Mouse (Mus musculus): ENCODE results near the gene Rapgef4.

Rapgef4 gene

GRCm38 (mm10) chr2:72269651-72270341, 288.8 kb downstream of the Rapgef4 start:
- DNase-seq (ENCODE audit: low read depth, low spot score), result no peak

DNA sequence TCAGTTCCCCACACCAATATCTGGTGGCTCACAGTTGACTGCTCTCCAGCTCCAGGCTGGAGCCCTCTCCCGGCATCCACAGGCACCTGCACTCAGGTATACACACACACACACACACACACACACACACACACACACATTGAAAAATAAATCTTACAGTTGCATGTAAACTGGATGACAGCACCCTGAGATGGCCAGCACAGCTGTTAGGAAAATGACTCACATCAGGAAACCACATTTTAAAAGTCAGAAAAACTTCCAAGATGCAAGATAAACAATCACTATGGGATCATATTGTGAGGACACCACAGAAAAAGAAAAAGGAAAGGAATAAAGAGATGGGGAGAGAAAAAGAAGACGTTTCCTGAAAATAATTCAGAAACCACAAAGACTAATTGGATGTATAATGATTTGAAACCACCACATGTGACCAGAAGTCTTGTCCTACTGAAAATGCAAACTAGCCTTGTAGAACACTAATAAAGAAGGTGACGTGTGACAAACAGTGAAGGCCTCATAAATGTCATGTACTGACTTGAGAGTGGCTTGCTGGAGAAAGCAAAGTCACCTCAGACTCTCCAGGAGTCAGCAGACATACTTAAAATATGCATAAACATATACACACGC, 297.3 kb downstream of the Rapgef4 start:
- DNase-seq (ENCODE audit: low read depth, low spot score), result no peak

DNA sequence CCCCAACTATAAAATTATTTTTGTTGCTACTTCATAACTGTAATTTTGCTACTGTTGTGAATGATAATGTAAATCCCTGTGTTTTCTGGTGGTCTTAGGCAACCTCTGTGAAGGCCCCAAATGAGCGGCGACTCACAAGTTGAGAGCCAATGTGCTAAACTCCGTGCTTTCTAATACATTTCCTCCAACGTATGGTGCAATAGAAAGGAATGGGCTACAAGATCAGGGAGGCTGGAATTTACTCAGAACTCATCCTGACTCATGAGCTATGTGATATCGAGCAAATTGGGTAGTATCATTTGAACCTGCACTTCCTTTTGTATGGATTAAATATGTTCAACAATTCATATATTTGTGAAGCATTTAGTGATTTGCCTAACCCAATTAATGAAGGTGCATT, 299.5 kb downstream of the Rapgef4 start:
- no peak for DNase-seq (ENCODE audit: low read depth, low spot score)

GRCm38 (mm10) chr2:72281971-72282370, 300.9 kb downstream of the Rapgef4 start:
- no peak for DNase-seq (ENCODE audit: low read depth, low spot score)

GRCm38 (mm10) chr2:72282733-72283132, 301.7 kb downstream of the Rapgef4 start:
- DNase-seq (ENCODE audit: low read depth, low spot score), result no peak

DNA sequence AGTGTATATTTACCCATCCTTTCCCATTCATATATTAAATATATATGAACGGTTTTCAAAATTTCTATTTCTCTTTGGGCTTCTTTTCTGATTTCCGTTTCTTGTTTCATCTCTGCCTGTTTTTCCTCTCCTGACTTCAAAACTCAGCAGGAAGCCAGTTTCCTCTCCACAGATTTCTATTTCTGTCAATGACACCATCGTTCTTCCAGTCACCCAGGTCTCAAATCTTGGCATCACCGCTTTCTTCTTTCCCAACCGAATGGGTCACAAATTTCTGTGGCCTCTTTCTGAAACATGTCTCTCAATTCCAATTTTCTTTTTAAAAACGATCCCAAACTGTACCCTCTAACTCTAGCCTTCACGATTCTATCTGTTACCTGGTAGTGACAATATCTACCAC, 303.6 kb downstream of the Rapgef4 start:
- no peak for DNase-seq (ENCODE audit: low read depth, low spot score)

- DNase-seq (ENCODE audit: low read depth, low spot score), result peak; percentile 75
Measured at GRCm38 (mm10) chr2:72285256-72285887, 304.3 kb downstream of the Rapgef4 start, which contains the start of gene Map3k20. TSS of gene Map3k20 (plus strand) at chr2:72285637.

GRCm38 (mm10) chr2:72285888-72286661, 305.0 kb downstream of the Rapgef4 start:
- DNase-seq (ENCODE audit: low read depth, low spot score), result no peak

- DNase-seq (ENCODE audit: low read depth, low spot score), result no peak
Measured at GRCm38 (mm10) chr2:72287142-72287541, 306.1 kb downstream of the Rapgef4 start.

GRCm38 (mm10) chr2:72288932-72289534, 308.0 kb downstream of the Rapgef4 start:
- no peak for DNase-seq (ENCODE audit: low read depth, low spot score)

DNA sequence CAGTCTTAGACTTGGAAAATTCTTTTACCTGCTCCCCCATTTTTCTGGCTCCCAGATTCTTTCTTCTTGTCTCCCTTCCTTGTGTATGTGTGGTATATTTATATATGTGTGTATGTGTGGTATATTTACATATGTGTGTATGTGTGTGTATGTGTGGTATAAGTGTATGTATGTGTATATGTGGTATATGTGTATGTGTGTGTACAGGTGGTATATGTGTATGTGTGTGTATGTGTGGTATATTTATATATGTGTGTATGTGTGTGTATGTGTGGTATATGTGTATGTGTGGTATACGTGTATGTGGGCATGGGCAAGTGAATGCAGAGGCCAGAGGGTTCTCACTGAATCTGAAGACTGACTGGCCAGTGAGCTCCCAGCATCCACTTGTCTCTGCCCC, 310.1 kb downstream of the Rapgef4 start:
- DNase-seq (ENCODE audit: low read depth, low spot score), result no peak

DNA sequence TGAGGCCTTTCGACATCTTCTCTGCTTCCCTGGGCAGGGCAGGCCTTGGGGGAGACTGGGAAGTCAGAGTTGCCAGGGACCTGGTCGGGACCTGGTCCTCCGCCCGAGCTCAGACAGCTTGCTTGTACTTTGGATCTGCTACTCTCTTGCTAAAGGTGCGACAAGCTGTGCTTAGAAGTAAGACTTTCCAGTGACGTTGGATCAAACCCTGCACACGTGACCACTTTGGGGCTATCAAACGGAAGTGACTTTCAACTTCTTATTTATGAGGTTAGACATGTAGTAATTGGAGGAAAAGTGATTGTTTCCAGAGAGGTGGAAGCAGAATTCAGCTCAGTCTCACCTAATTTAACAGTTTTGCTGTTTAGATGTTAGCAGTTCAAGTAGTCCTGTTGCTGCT, 311.5 kb downstream of the Rapgef4 start:
- DNase-seq (ENCODE audit: low read depth, low spot score), result no peak

GRCm38 (mm10) chr2:72294994-72295393, 314.0 kb downstream of the Rapgef4 start:
- DNase-seq (ENCODE audit: low read depth, low spot score), result no peak

DNA sequence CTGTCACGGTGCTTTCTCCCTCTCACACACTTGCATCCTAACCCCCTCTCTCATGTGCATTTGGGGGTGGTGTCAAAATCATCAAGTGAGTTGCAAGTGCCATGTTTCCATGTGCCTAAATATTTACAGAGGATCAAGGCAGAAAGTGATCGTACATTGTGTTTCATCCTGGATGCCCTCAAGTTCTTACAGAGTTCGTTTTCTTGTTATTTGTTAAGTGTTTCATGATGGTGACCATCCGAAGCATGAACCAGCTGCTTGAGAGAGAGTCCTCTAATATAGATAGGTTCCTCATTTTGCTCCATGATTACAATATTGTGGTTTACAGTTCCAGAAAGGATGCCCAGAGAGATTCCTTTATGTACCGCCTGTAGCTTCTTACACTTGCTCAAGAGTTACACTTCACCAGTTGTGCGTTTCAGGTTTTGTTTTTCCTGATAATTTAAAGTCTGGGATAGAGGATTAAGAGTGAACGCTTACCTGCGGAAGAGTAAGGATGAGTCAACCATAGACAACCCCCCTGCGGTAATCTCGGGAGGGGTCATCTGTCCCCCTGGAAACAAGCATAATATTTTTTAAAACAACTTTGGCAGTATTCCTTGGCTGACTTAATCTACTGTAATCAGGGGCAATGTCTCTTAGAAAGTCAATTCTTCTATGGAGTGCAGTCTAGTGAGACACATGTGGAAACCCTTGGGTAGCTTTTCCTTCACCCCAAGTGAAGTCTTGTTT, 316.1 kb downstream of the Rapgef4 start:
- DNase-seq (ENCODE audit: low read depth, low spot score), result no peak

- DNase-seq (ENCODE audit: low read depth, low spot score), result peak; percentile 34
Measured at GRCm38 (mm10) chr2:72297716-72298082, 316.7 kb downstream of the Rapgef4 start.

- DNase-seq (ENCODE audit: low read depth, low spot score), result peak; percentile 46
Measured at GRCm38 (mm10) chr2:72298406-72298805, 317.4 kb downstream of the Rapgef4 start.

GRCm38 (mm10) chr2:72301194-72301916, 320.3 kb downstream of the Rapgef4 start:
- no peak for DNase-seq (ENCODE audit: low read depth, low spot score)

GRCm38 (mm10) chr2:72305738-72306137, 324.7 kb downstream of the Rapgef4 start:
- no peak for DNase-seq (ENCODE audit: low read depth, low spot score)

Measured in mesoderm, embryonic 11.5 days (tissue).